Mouse (Mus musculus): ENCODE results near the gene Lrrc8d.

Lrrc8d gene

GRCm38 (mm10) chr5:105809056-105809455 lies 109.3 kb downstream of the Lrrc8d start:
- no peak for ATAC-seq (ENCODE audit: insufficient number of reproducible peaks, low FRiP score, low TSS enrichment)

GRCm38 (mm10) chr5:105813036-105813435 lies 113.3 kb downstream of the Lrrc8d start:
- ATAC-seq (ENCODE audit: insufficient number of reproducible peaks, low FRiP score, low TSS enrichment): no peak

DNA sequence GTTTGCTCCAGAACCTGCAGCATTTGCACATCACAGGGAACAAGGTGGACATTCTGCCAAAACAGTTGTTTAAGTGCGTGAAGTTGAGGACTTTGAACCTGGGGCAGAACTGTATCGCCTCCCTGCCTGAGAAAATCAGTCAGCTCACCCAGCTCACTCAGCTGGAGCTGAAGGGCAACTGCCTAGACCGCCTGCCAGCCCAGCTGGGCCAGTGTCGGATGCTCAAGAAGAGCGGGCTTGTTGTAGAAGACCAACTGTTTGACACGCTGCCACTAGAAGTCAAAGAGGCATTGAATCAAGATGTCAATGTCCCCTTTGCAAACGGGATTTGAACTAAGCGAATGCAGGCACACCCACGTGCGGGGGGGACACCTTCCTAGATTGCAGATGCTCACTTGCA lies 114.2 kb downstream of the Lrrc8d start:
- no peak for ATAC-seq (ENCODE audit: insufficient number of reproducible peaks, low FRiP score, low TSS enrichment)

DNA sequence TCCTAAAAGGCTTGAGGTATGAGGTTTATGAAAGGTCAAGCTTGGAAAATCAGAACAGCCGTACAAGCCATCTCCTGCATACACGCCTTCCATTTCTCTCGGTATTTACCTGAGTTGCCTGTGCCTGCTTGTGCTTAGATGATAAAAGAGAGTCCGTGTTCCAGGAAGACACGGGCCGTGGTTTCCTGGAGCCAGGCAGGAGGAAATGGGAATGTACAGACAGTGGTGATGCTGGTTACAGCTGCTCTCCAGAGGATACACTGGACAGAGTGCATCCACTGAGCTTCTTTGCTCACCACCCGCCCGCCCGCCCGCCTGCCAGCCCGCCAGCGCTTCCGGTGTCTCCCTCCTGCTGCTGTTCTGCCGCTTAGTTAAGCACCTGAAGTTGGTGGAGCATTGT lies 116.3 kb downstream of the Lrrc8d start:
- no peak for ATAC-seq (ENCODE audit: insufficient number of reproducible peaks, low FRiP score, low TSS enrichment)

DNA sequence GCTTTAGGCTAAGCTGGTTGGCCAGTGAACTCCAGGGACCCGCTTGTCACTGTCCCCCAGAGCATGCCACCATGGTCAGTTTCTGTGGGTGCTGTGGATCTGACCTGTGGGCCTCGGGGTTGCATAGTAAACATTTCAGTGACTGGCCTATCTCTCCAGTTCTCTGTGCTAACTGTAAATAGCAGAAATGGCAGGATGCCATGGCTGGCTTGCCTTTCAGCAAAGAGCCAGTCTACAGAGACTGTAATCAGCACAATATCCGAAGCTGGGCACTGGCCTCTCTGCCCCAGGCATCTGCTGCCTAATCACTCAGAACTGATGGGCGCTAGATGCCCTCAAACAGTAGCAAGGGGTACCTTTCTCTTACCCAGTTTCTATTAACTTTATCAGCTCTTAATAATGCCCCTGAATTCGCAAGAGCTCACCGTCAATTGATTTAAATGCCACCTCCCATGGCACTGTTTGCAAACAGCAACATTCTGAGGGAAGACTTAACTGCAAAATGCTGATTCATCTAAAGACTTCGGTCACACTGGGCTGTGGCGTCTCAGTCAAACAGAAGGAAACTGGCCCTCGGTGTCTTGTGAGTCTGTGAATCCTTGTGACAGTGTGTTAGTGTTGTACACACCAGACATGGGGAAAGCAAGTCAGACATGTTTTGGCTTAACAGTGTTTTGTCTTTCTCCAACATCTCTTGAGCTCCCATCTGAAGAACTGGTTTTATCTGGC lies 117.6 kb downstream of the Lrrc8d start:
- ATAC-seq (ENCODE audit: insufficient number of reproducible peaks, low FRiP score, low TSS enrichment): no peak

DNA sequence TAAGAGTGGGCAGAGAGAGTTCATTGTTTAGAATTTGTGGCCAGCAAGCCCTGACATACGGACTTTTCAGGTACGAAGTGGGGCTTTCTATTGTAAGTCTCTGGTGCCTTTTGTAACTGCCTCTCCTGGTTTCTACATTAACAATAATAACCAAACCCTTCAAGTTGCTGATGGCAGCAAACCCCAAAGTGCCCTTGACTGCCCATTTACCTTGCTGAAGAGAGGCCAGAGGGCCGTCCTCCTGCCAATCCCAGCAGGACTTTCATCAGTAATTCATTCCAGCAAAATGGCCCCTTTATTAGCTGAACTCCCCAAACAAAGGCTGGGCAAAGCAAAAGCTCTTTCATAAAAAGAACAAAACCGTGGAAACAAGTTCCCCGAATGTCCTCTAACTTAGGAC lies 118.6 kb downstream of the Lrrc8d start:
- ATAC-seq (ENCODE audit: insufficient number of reproducible peaks, low FRiP score, low TSS enrichment): no peak

- no peak for ATAC-seq (ENCODE audit: insufficient number of reproducible peaks, low FRiP score, low TSS enrichment)
Measured at GRCm38 (mm10) chr5:105821390-105821789, 121.6 kb downstream of the Lrrc8d start.

- ATAC-seq (ENCODE audit: insufficient number of reproducible peaks, low FRiP score, low TSS enrichment): no peak
Measured at GRCm38 (mm10) chr5:105822521-105823498, 123.0 kb downstream of the Lrrc8d start.

GRCm38 (mm10) chr5:105824282-105824681 lies 124.5 kb downstream of the Lrrc8d start:
- ATAC-seq (ENCODE audit: insufficient number of reproducible peaks, low FRiP score, low TSS enrichment): no peak

- no peak for ATAC-seq (ENCODE audit: insufficient number of reproducible peaks, low FRiP score, low TSS enrichment)
Measured at GRCm38 (mm10) chr5:105824827-105825226, 125.1 kb downstream of the Lrrc8d start.

DNA sequence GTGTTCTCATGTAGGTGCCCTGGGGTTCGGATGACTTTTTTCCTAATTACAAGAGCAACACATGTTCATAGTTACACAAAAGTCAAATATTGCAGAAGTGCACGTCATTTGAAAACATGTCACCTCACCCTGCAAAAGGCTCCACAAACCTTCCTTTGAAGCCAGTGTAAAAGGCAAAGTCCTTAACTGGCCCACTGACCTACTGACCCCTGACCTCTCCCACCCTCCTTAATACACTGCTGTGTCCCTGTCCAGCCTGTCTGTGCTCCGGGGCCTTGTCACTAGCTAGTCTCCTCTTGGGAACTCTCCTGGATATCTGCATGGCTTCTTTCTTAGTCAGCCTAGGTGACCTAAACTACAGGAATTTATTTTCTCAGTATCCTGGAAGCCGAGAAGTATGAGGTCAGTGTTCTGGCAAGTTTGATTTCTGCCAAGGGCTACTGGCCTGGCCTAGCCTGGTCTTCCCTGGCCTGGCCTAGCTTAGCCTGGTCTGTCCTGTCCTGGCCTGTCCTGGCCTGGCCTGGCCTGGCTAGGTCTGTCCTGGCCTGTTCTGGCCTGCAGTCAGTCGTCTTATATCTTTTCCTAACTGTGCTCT lies 127.2 kb downstream of the Lrrc8d start:
- no peak for ATAC-seq (ENCODE audit: insufficient number of reproducible peaks, low FRiP score, low TSS enrichment)

- no peak for ATAC-seq (ENCODE audit: insufficient number of reproducible peaks, low FRiP score, low TSS enrichment)
Measured at GRCm38 (mm10) chr5:105828050-105828449, 128.3 kb downstream of the Lrrc8d start.

- no peak for ATAC-seq (ENCODE audit: insufficient number of reproducible peaks, low FRiP score, low TSS enrichment)
Measured at GRCm38 (mm10) chr5:105829008-105829586, 129.3 kb downstream of the Lrrc8d start.

GRCm38 (mm10) chr5:105832140-105832539 lies 132.4 kb downstream of the Lrrc8d start:
- ATAC-seq (ENCODE audit: insufficient number of reproducible peaks, low FRiP score, low TSS enrichment): no peak

DNA sequence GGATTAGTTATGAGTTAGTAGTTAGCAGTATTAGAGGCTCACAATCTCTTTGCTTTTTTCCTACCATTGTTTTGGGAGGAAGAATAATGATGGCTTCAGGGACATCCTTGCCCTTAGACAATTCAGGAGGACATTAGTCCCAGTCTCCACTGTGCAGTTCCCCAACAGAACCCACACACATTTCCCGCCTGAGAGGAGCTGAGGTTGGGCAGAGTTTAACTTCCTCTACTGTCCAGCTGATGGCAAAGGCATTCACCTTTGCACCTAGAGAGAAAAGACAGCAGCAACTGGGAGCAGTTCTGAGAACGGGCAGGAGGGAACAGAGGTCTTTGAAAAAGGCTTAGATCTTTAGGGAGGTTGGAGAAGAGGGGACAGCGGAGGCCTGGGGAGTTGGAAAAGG lies 134.2 kb downstream of the Lrrc8d start:
- no peak for ATAC-seq (ENCODE audit: insufficient number of reproducible peaks, low FRiP score, low TSS enrichment)

DNA sequence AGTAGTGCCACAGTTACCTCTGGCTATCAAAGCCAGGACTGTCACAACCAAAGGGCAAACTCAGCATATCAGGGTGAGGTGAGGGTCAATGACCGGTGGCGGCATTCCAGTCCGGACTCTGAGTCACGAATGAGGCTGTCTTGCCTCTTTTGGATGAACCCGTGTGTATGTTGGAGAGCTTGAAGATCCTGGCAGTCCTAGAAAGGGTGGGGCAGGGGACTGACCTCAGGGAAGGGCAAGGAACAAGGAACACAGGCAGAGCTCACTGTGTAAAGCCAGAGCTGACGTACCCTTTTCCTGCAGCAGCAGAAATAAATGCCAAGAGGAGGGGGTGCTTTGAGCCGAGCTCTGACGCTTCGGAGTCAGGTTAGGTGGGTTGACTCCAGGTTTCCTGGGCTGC lies 136.2 kb downstream of the Lrrc8d start:
- ATAC-seq (ENCODE audit: insufficient number of reproducible peaks, low FRiP score, low TSS enrichment): no peak

GRCm38 (mm10) chr5:105839740-105840310 lies 140.1 kb downstream of the Lrrc8d start:
- no peak for ATAC-seq (ENCODE audit: insufficient number of reproducible peaks, low FRiP score, low TSS enrichment)

DNA sequence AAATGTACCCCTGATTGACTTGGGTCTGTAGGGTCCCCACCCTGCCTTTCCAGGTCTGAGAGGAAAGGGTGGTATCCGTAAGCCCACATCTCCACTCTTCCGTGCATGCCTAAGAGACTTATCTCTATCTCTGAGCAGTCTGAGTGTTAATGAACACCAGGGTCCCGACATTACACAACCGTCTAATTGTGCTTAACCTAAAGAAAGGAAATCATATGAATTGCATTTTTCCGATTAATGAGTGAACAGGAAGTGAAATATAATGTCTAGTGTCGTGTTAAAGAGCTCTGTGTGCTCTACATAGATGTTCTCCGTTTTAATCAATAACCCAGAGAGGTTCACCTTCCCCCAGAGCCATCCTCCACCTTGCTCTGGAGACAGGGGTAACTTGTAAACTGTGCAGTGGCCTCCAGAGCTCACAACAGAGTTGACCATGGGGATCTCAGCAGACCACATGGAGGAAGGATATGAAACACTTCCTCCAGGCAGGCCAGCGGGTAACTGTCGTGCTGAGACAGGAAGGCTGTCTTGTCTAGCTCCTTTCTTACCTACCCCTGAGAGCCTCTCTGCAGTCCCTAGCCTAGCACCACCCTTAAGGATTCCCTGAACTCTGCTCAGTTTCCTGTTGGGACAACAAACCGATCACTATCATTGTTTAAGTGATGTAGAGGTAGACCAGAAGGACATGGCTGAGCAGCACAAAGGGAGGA lies 144.4 kb downstream of the Lrrc8d start:
- no peak for ATAC-seq (ENCODE audit: insufficient number of reproducible peaks, low FRiP score, low TSS enrichment)

DNA sequence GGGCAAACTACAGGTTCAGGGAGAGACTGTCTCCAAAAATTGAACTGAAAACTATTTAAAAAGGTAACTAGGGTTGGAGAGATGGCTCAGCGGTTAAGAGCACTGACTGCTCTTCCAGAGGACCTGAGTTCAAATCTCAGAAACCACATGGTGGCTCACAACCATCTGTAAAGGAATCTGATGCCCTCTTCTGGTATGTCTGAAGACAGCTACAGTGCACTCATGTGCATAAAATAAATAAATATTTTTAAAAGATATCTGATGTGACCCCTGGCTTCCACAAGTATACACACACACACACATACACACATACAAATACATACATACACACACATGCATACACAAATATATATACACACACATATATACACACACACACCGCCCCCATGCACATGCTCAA lies 145.3 kb downstream of the Lrrc8d start:
- no peak for ATAC-seq (ENCODE audit: insufficient number of reproducible peaks, low FRiP score, low TSS enrichment)

DNA sequence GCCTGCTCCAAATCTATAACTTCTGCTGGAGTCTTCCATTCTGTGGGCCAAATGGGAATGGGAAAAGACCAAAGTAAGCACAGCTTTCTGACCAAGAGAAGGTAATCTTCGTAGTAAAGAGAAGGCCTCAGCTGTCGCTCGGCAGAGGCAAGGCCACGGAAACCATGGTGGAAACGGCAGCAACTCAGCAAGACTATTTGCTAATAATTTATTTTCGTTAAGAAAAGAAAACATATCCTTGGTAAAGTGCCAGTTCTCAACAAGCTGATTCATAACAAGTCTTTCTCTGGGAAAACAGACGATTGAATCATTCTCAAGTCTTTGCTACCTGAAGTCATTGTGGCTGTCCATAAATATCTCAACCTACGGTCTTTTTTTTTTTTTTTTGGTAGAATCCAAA lies 148.0 kb downstream of the Lrrc8d start:
- no peak for ATAC-seq (ENCODE audit: insufficient number of reproducible peaks, low FRiP score, low TSS enrichment)

Measured in cerebellum, adult (tissue).